Mouse (Mus musculus) heart, embryonic 10.5 days (tissue): ENCODE measurements around the gene Rpl32. TPM values are rescaled to one million over a fixed set of nuclear protein-coding genes. Genes with fewer than 3 reads are reported as not detected.

Experiments used
- DNase-seq: peaks from one replicate; pipeline ENCODE4 v3.0.0-alpha.2; 2017; ENCODE audit warnings: low spot score
- H3K27ac ChIP-seq: fragments of 300-500 bp; sonication (generic); 2 replicates; pipeline ENCODE4 v1.5.1; 2016; ENCODE audit warnings: mild to moderate bottlenecking
- H3K27me3 ChIP-seq: fragments of 300-500 bp; sonication (generic); 2 replicates; pipeline ENCODE4 v1.6.1; 2016; ENCODE audit warnings: mild to moderate bottlenecking; ENCODE audit not compliant: poor library complexity, insufficient read depth, severe bottlenecking
- H3K36me3 ChIP-seq: fragments of 300-500 bp; sonication (generic); 2 replicates; pipeline ENCODE4 v1.6.1; 2016; ENCODE audit warnings: mild to moderate bottlenecking, moderate library complexity
- H3K4me1 ChIP-seq: fragments of 300-500 bp; sonication (generic); 2 replicates; pipeline ENCODE4 v1.6.1; 2016; ENCODE audit warnings: mild to moderate bottlenecking
- H3K4me3 ChIP-seq: fragments of 300-500 bp; sonication (generic); 2 replicates; pipeline ENCODE4 v1.5.1; 2016; ENCODE audit warnings: mild to moderate bottlenecking, moderate library complexity
- H3K9me3 ChIP-seq: fragments of 300-500 bp; sonication (generic); 2 replicates; pipeline ENCODE4 v1.6.1; 2016; ENCODE audit warnings: mild to moderate bottlenecking, moderate library complexity
- WGBS: fragments of 180-500 bp; shearing (Covaris S2); methylation state at CpG from one replicate; pipeline ENCODE4 v1.1.7; 2016; 5-methylcytosine and 5-hydroxymethylcytosine counted together
- polyA plus RNA-seq: library from polyadenylated mRNA; unstranded; fragments of >200 nt; fragmentation: Nextera tagmentation; extraction: Ambion mirVana; gene quantifications from 2 replicates; pipeline ENCODE4 v1.2.1, GENCODE M21; 2016

Gene Rpl32
- polyA plus RNA-seq, 1 experiment from 2014 or later = 1,266 TPM

DNA sequence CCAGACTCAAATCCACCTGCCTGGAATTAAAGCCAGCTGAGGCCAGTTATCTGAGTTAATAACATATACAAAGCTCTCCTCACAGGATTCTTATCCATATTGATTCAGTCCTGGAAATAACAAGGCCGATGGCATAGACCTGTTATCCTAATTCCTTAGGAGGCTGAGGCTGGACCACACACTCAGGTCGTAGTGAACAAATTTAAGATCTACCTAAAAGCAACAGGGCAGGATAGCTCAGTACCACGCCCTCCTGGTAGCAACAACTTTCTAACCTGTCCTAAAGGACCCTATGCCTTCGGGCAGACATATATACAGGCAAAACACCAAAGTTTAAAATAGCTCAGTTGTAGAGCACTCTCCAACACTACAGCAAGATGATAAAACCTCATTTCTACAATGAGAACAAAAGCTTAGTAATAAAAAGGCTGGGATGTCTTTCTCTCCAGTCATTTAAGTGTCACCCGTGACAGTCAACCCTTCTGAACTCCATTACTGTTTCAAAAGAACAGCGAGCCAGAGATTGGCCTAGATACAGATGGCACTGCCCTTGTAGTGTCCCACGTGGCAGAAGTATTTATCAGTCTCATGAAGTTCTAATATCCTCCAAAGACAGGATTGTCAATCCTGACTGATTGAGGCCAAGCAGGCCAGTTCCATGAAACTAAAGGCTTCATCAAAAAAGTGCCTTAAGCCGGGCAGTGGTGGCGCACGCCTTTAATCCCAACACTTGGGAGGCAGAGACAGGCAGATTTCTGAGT is 3.9 kb downstream of the Rpl32 start:
- no peaks in the 10 kb centered on the region for H3K27me3 ChIP-seq
- H3K4me3 ChIP-seq = no peak overlapping the region
- no peaks in the 10 kb centered on the region for H3K9me3 ChIP-seq
- no peak overlapping the region for H3K27ac ChIP-seq
- H3K4me1 ChIP-seq = peaks cover 19% of the 10 kb centered on the region
- H3K36me3 ChIP-seq = peaks cover 76% of the 10 kb centered on the region
- DNase-seq = no peak
- WGBS = 73% methylated on average over 10 of the region's 10 CpGs

DNA sequence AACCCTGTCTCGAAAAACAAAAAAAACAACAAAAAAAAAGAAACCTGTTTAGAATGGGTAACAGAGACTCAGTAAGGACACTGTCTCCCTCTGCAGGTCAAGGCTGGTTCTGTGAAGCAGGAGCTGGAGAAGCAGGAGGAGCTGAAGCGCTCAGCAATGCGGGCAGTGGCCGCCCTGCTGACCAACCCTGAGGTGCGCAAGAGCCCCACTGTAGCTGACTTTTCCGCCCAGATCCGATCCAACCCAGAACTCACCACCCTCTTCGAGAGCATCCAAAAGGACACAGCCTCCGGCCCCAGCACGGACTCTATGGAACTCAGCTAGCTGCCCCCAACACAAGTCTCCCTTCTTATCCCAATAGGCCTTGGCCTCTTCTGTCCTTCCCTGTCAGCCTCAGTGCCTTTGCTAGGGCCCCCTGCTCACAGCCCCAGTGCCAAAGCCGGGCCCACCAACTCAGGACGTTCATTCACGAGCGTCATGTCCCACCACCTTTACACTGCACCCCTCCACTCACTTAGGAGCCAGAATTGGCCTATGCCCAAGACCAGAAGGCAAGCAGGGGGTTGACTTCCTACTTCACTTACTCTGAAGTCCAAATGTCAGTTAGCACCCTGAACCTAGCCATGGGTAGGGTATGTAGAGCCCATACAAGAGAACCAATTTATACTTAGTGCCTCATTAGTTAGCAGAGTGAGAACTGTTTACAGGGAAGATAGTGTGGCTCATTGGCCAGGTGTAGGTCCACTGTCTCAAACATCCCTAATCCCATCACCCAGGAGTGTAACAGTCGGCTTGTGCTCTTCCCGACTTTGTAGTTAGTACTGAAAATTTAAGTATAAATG is 4.8 kb downstream of the Rpl32 start:
- Histone ChIP-seq H3K27ac (no peak overlapping the region), H3K27me3 (no peaks in the 10 kb centered on the region), H3K4me3 (no peak overlapping the region), H3K9me3 (no peaks in the 10 kb centered on the region), H3K4me1 (peaks cover 19% of the 10 kb centered on the region), H3K36me3 (peaks cover 85% of the 10 kb centered on the region)
- DNase-seq = peak; percentile 84
- WGBS = 45% methylated on average over 16 of the region's 16 CpGs

DNA sequence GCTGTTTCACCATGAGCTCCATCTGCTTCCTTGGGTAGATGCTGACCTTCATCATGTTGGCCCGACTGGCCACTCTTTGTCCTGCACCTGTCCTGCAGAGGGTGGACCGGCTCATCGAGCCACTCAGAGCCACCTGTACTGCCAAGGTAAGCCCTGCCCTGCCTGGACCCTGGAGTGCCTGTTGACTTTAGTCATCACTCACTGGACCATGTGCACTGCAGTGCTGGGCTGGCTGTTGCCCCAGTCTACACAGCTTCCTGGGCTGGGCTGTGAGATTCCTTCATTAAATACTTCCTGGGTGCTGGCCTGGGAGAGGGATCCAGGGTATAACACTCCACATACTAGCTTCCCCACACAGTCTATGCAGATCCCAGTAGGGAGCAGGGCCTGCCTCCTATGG is 6.7 kb downstream of the Rpl32 start:
- H3K9me3 ChIP-seq = no peaks in the 10 kb centered on the region
- no peak for DNase-seq
- peaks cover 12% of the 10 kb centered on the region for H3K4me1 ChIP-seq
- no peak overlapping the region for H3K27ac ChIP-seq
- no peak overlapping the region for H3K4me3 ChIP-seq
- H3K36me3 ChIP-seq = peaks cover 97% of the 10 kb centered on the region
- no peaks in the 10 kb centered on the region for H3K27me3 ChIP-seq
- WGBS = 89% methylated on average over 3 of the region's 3 CpGs

DNA sequence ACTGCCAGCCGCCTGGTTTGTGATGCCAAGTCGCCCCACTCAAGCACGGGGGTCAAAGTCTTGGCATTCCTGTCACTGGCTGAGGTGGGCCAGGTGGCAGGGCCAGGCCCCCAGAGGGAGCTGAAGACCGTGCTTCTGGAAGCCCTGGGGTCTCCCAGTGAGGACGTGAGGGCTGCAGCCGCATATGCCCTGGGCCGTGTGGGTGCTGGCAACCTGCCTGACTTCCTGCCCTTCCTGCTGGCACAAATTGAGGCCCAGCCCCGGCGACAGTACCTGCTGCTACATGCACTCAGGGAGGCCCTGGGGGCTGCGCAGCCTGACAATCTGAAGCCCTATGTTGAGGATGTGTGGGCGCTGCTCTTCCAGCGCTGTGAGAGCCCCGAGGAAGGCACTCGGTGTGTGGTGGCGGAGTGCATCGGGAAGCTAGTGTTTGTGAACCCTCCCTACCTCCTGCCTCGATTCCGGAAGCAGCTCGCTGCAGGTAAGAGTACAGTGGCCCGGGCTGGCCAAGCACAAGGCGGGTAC is 15.8 kb downstream of the Rpl32 start:
- H3K4me1 ChIP-seq = peaks cover 11% of the 10 kb centered on the region; the same call in 1 of the 2 replicates
- H3K27ac ChIP-seq = no peak overlapping the region
- DNase-seq = no peak
- H3K36me3 ChIP-seq = peaks cover 99% of the 10 kb centered on the region
- WGBS = 88% methylated on average over 21 of the region's 21 CpGs
- no peaks in the 10 kb centered on the region for H3K27me3 ChIP-seq
- H3K9me3 ChIP-seq = no peaks in the 10 kb centered on the region
- H3K4me3 ChIP-seq = no peak overlapping the region

DNA sequence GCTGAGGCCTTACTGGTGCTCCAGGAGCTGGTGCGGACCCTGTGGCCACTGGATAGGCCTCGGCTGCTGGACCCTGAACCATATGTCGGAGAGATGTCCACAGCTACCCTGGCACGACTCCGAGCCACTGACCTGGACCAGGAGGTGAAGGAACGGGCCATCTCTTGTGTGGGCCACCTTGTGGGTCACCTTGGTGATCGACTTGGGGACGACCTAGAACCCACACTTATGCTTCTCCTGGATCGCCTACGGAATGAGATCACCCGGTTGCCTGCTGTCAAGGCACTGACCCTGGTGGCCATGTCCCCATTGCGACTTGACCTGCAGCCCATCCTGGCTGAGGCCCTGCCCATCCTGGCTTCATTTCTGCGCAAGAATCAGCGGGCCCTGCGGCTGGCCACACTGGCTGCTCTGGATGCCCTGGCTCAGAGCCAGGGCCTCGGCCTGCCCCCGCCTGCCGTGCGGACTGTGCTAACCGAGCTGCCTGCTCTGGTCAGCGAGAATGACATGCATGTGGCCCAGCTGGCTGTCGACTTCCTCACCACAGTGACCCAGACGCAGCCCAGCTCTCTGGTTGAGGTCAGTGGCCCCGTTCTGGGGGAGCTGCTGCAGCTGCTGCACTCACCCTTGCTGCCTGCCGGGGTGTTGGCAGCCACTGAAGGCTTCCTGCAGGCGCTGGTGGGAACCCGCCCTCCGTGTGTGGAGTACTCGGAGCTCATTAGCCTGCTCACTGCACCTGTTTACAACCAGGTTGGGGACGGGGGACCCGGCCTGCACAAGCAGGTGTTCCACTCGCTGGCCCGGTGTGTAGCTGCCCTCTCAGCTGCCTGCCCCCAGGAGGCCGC is 16.5 kb downstream of the Rpl32 start:
- Histone ChIP-seq H3K4me3 (no peak overlapping the region), H3K9me3 (no peaks in the 10 kb centered on the region), H3K36me3 (peaks cover 99% of the 10 kb centered on the region), H3K4me1 (peaks cover 11% of the 10 kb centered on the region; the same call in 1 of the 2 replicates), H3K27me3 (no peaks in the 10 kb centered on the region), H3K27ac (no peak overlapping the region; the same call in 1 of the 2 replicates)
- DNase-seq = no peak
- WGBS = 85% methylated on average over 34 of the region's 34 CpGs

DNA sequence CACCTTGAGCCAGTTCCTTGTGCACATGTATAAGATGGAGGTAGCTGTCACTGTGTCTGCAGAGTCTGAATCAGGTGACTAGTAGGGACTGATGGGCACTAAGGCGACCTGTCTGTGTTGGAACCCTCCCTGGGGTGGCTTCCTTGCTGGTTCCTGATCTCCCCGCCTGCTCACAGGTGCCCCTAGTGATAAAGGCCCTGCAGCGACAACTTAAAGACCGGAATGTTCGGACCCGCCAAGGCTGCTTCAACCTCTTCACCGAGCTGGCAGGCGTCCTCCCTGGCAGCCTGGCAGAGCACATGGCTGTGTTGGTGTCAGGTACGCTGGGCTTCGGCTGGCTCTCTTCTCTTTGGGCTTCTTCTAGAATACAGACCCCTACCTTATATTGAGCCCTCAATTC is 17.5 kb downstream of the Rpl32 start:
- Histone ChIP-seq H3K9me3 (no peaks in the 10 kb centered on the region), H3K4me3 (no peak overlapping the region), H3K36me3 (peaks cover 99% of the 10 kb centered on the region), H3K27me3 (no peaks in the 10 kb centered on the region), H3K27ac (no peak overlapping the region), H3K4me1 (peaks cover 11% of the 10 kb centered on the region; the same call in 1 of the 2 replicates)
- 80% methylated on average over 10 of the region's 10 CpGs for WGBS
- no peak for DNase-seq

DNA sequence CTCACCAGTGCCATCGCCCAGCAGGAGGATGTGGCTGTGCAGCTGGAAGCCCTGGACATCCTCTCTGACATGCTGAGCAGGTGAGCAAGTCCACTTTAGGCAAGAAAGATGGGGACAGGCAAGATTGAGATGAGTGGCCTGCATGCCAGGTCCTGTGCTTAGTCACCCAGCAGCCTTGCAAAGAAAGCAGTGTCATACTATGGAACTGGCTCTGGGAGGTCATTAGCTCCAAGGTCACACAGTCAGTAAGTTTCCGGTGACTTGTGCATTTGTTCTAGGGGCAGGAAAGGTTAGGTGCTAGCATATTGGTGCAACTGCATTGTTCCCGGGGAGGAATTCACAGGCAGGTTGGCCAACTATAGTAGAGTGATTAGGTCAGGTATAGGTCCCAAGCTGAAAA is 25.8 kb downstream of the Rpl32 start:
- Histone ChIP-seq H3K9me3 (no peaks in the 10 kb centered on the region), H3K4me1 (peaks cover 15% of the 10 kb centered on the region), H3K36me3 (peaks cover 95% of the 10 kb centered on the region), H3K27me3 (no peaks in the 10 kb centered on the region), H3K4me3 (no peak overlapping the region), H3K27ac (no peak overlapping the region)
- DNase-seq = no peak
- 86% methylated on average over 3 of the region's 3 CpGs for WGBS

DNA sequence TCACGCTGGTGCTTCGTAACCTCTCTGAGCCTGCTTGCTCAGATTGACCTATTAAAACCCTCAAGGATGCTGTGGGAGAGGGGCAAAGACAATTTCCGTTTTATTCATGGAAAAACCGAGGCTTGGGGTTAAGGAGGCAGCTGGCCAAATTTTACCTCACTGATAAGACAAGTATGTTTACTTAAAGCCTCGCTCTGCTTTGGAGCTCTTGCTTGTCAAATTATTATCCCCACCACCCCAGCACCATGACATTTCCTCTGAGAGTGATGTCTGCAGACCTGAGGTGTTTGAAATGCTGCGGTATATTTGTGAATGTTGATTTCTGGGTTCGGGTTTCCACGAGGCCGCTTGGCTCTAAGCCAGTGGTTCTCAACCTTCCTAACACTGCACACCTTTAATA is 32.2 kb downstream of the Rpl32 start:
- Histone ChIP-seq H3K36me3 (peaks cover 36% of the 10 kb centered on the region), H3K4me3 (peak overlapping the region; percentile 82), H3K9me3 (no peaks in the 10 kb centered on the region), H3K27ac (peak overlapping the region; percentile 97), H3K4me1 (peaks cover 34% of the 10 kb centered on the region), H3K27me3 (no peaks in the 10 kb centered on the region)
- DNase-seq = no peak
- 32% methylated on average over 9 of the region's 9 CpGs for WGBS

DNA sequence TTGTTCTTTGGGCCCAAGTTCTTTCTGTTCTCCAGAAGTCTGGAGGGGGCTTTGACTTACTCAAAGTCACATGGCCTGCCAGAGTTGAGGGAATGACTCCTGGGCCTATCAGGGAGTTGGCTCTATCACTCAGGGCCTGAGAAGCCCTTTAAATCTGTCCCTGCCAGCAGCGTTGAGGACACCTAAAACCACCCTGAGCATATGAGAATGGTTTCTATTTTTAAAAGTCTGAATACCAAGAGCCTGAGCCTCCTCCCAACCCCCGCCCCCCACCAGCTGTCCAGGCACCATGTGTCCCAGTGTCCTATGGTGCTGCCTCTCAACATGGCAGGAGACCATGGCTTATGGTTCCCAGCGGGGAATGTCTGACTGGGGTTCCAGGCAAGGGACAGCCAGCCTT is 32.7 kb downstream of the Rpl32 start:
- DNase-seq = peak; percentile 86
- peak overlapping the region; percentile 97 for H3K27ac ChIP-seq

DNA sequence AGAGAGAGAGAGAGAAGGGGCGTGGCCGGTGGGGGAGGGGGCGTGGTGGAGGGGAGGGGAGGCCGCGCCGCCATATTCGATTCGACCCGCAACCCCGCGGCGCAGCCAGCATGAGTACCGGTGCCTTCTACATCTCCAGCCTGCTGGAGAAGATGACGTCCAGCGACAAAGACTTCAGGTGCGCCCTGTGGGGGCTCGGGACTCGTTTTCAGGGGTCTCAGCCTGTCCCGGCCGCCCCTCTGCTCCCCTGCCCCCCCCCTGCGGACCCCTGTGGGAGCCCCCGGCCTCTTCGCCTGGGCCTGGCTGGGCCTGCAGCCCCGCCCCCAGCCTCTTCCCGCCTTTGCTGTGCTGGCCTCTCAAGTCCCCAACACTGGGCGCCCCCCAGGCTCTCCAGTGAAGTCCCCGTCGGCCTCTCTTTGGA is 34.0 kb downstream of the Rpl32 start, which contains the start of gene Cand2:
TSS of gene Cand2 (plus strand) at position 38 of the 421 bp plus-strand sequence.
- peaks cover 17% of the 10 kb centered on the region for H3K36me3 ChIP-seq
- peak; percentile 90 for DNase-seq
- H3K4me1 ChIP-seq = peaks cover 34% of the 10 kb centered on the region
- 0% methylated on average over 22 of the region's 28 CpGs for WGBS
- no peaks in the 10 kb centered on the region for H3K27me3 ChIP-seq
- peak within 1 kb of the TSS; percentile 97 for H3K27ac ChIP-seq
- peak within 1 kb of the TSS; percentile 82 for H3K4me3 ChIP-seq
- H3K9me3 ChIP-seq = no peaks in the 10 kb centered on the region

More for the DNA sequence above, 32.7 kb downstream of the Rpl32 start:
- WGBS = 36% methylated on average over 3 of the region's 3 CpGs
- peaks cover 34% of the 10 kb centered on the region for H3K4me1 ChIP-seq
- H3K4me3 ChIP-seq = peak overlapping the region; percentile 82
- H3K36me3 ChIP-seq = peaks cover 30% of the 10 kb centered on the region
- H3K9me3 ChIP-seq = no peaks in the 10 kb centered on the region
- no peaks in the 10 kb centered on the region for H3K27me3 ChIP-seq

DNA sequence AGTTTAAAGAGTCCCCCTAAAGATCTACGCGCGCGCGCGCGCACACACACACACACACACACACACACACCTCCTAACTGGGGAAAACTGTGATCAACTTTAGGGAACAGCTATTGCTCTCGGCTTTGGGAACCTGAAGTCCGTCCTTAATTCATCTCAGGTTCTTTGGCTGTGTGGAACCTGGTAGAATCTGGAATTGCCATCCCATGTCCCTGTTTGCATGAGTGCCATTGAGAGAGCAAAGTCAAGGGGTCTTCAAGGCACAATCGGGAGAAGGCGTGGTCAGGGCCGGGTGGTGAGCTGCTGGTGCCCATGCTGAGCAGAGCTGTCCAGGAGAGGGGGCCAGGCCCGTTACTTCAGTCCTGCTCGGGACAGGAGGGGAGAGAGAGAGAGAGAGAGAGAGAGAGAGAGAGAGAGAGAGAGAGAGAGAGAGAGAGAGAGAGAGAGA is 34.6 kb downstream of the Rpl32 start:
- WGBS = 2% methylated on average over 14 of the region's 14 CpGs
- no peaks in the 10 kb centered on the region for H3K9me3 ChIP-seq
- H3K4me1 ChIP-seq = peaks cover 34% of the 10 kb centered on the region
- H3K4me3 ChIP-seq = peak overlapping the region; percentile 82
- peak; percentile 88 for DNase-seq
- H3K27me3 ChIP-seq = no peaks in the 10 kb centered on the region
- H3K36me3 ChIP-seq = peaks cover 13% of the 10 kb centered on the region
- peak overlapping the region; percentile 97 for H3K27ac ChIP-seq

DNA sequence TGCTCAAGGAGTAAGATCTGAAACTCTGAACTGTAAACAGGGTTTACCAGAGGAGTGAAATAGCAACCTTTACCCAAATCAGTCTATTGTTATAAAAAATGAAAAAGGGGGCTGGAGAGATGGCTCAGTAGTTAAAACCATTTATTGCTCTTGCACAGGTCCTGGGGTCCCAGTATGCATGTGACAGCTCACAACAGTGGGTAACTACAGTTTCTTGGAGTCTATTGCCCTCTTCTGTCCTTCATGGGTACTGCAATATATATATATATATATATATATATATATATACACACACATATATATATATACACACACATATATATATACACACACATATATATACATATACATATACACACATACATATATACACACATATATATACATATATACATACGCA is 35.9 kb downstream of the Rpl32 start:
- H3K4me1 ChIP-seq = peaks cover 31% of the 10 kb centered on the region
- no peak overlapping the region for H3K27ac ChIP-seq
- no peak for DNase-seq
- H3K36me3 ChIP-seq = peaks cover 3% of the 10 kb centered on the region; the same call in 1 of the 2 replicates
- H3K4me3 ChIP-seq = no peak overlapping the region
- H3K27me3 ChIP-seq = no peaks in the 10 kb centered on the region
- no peaks in the 10 kb centered on the region for H3K9me3 ChIP-seq
- 75% methylated on average over 1 of the region's 1 CpGs for WGBS
